Mouse (Mus musculus) midbrain, embryonic 10.5 days (tissue): ENCODE data around the gene Aprt. TPM values are rescaled to one million over a fixed set of nuclear protein-coding genes. Genes with fewer than 3 reads are reported as not detected.

Experiments used
- DNase-seq: peaks from one replicate; pipeline ENCODE4 v3.0.0-alpha.2; 2017; ENCODE audit warnings: low spot score
- H3K27ac ChIP-seq: fragments of 300-500 bp; sonication (generic); replicated peaks from 2 replicates; pipeline ENCODE4 v1.5.1; 2016; ENCODE audit warnings: mild to moderate bottlenecking
- H3K27me3 ChIP-seq: fragments of 300-500 bp; sonication (generic); 2 replicates; pipeline ENCODE4 v1.6.1; 2016; ENCODE audit warnings: low read depth, mild to moderate bottlenecking; ENCODE audit not compliant: poor library complexity, severe bottlenecking
- H3K36me3 ChIP-seq: fragments of 300-500 bp; sonication (generic); 2 replicates; pipeline ENCODE4 v1.6.1; 2016; ENCODE audit warnings: mild to moderate bottlenecking, moderate library complexity
- H3K4me1 ChIP-seq: fragments of 300-500 bp; sonication (generic); 2 replicates; pipeline ENCODE4 v1.6.1; 2016
- H3K4me3 ChIP-seq: fragments of 300-500 bp; sonication (generic); 2 replicates; pipeline ENCODE4 v1.5.1; 2016; ENCODE audit warnings: mild to moderate bottlenecking, moderate library complexity
- H3K9me3 ChIP-seq: fragments of 300-500 bp; sonication (generic); replicated peaks from 2 replicates; pipeline ENCODE4 v1.6.1; 2016; ENCODE audit warnings: mild to moderate bottlenecking
- WGBS: fragments of 180-500 bp; shearing (Covaris S2); methylation state at CpG from one replicate; pipeline ENCODE4 v1.1.7; 2016; 5-methylcytosine and 5-hydroxymethylcytosine counted together
- polyA plus RNA-seq: library from polyadenylated mRNA; unstranded; fragments of >200 nt; fragmentation: Nextera tagmentation; extraction: Ambion mirVana; gene quantifications from 2 replicates; pipeline ENCODE4 v1.2.1, GENCODE M21; 2016

Gene Aprt
- polyA plus RNA-seq, 1 experiment from 2014 or later, result 278 TPM

GRCm38 (mm10) chr8:122569329-122569728 is 7.4 kb downstream of the Aprt start:
- Histone ChIP-seq H3K27ac (peak overlapping the region; percentile 97), H3K4me3 (peak overlapping the region; percentile 95), H3K9me3 (no peaks in the 10 kb centered on the region), H3K4me1 (peaks cover 74% of the 10 kb centered on the region), H3K36me3 (peaks cover 59% of the 10 kb centered on the region), H3K27me3 (no peaks in the 10 kb centered on the region)
- no peak for DNase-seq
- WGBS, result 75% methylated on average over 9 of the region's 9 CpGs

- peak overlapping the region; percentile 97 for H3K27ac ChIP-seq
Measured at GRCm38 (mm10) chr8:122568881-122569309, 7.8 kb downstream of the Aprt start.

GRCm38 (mm10) chr8:122568109-122568504 is 8.6 kb downstream of the Aprt start:
- H3K4me1 ChIP-seq, result peaks cover 62% of the 10 kb centered on the region
- peak overlapping the region; percentile 95 for H3K4me3 ChIP-seq
- peaks cover 47% of the 10 kb centered on the region for H3K36me3 ChIP-seq
- DNase-seq, result no peak
- H3K27me3 ChIP-seq, result no peaks in the 10 kb centered on the region
- peak overlapping the region; percentile 97 for H3K27ac ChIP-seq
- WGBS, result under 1% methylated on average over 34 of the region's 34 CpGs
- H3K9me3 ChIP-seq, result no peaks in the 10 kb centered on the region

More at GRCm38 (mm10) chr8:122568881-122569309, 7.8 kb downstream of the Aprt start:
- peak overlapping the region; percentile 95 for H3K4me3 ChIP-seq
- DNase-seq, result peak; percentile 34
- peaks cover 70% of the 10 kb centered on the region for H3K4me1 ChIP-seq
- no peaks in the 10 kb centered on the region for H3K9me3 ChIP-seq
- H3K27me3 ChIP-seq, result no peaks in the 10 kb centered on the region
- WGBS, result 11% methylated on average over 10 of the region's 10 CpGs
- H3K36me3 ChIP-seq, result peaks cover 55% of the 10 kb centered on the region

GRCm38 (mm10) chr8:122567361-122568108 is 9.2 kb downstream of the Aprt start, which contains the start of gene Cdt1:
Gene Cdt1 (plus strand): TSS chr8:122568015.
- peaks cover 41% of the 10 kb centered on the region for H3K36me3 ChIP-seq
- WGBS, result under 1% methylated on average over 62 of the region's 62 CpGs
- peak within 1 kb of the TSS; percentile 97 for H3K27ac ChIP-seq
- H3K27me3 ChIP-seq, result no peaks in the 10 kb centered on the region
- peak within 1 kb of the TSS; percentile 95 for H3K4me3 ChIP-seq
- peaks cover 56% of the 10 kb centered on the region for H3K4me1 ChIP-seq
- no peaks in the 10 kb centered on the region for H3K9me3 ChIP-seq
- peak; percentile 98 for DNase-seq

- 38% methylated on average over 6 of the region's 6 CpGs for WGBS
- Histone ChIP-seq H3K36me3 (peaks cover 33% of the 10 kb centered on the region), H3K4me1 (peaks cover 48% of the 10 kb centered on the region), H3K4me3 (peak overlapping the region; percentile 95), H3K9me3 (no peaks in the 10 kb centered on the region), H3K27ac (peak overlapping the region; percentile 97), H3K27me3 (no peaks in the 10 kb centered on the region)
- peak; percentile 57 for DNase-seq
Measured at GRCm38 (mm10) chr8:122566766-122567165, 9.9 kb downstream of the Aprt start.

- no peak for DNase-seq
- Histone ChIP-seq H3K4me1 (peaks cover 29% of the 10 kb centered on the region), H3K4me3 (no peak overlapping the region), H3K9me3 (no peaks in the 10 kb centered on the region), H3K27me3 (no peaks in the 10 kb centered on the region), H3K36me3 (peaks cover 12% of the 10 kb centered on the region), H3K27ac (no peak overlapping the region)
- 88% methylated on average over 25 of the region's 25 CpGs for WGBS
Measured at GRCm38 (mm10) chr8:122564363-122565352, 12.1 kb downstream of the Aprt start.

- WGBS, result 85% methylated on average over 5 of the region's 5 CpGs
- peaks cover 24% of the 10 kb centered on the region for H3K4me1 ChIP-seq
- no peaks in the 10 kb centered on the region for H3K9me3 ChIP-seq
- H3K4me3 ChIP-seq, result no peak overlapping the region
- H3K27ac ChIP-seq, result no peak overlapping the region
- no peak for DNase-seq
- no peaks in the 10 kb centered on the region for H3K27me3 ChIP-seq
- peaks cover 3% of the 10 kb centered on the region; the same call in 1 of the 2 replicates for H3K36me3 ChIP-seq
Measured at GRCm38 (mm10) chr8:122561199-122561598, 15.5 kb downstream of the Aprt start.

- 0 out of 2 replicates have a peak overlapping the region, but pooled peaks have one; percentile 46 for H3K27ac ChIP-seq
- WGBS, result 16% methylated on average over 12 of the region's 12 CpGs
- peaks cover 24% of the 10 kb centered on the region for H3K4me1 ChIP-seq
- DNase-seq, result peak; percentile 49
- no peaks in the 10 kb centered on the region for H3K36me3 ChIP-seq
- H3K27me3 ChIP-seq, result no peaks in the 10 kb centered on the region
- no peaks in the 10 kb centered on the region for H3K9me3 ChIP-seq
- no peak overlapping the region for H3K4me3 ChIP-seq
Measured at GRCm38 (mm10) chr8:122558671-122559349, 17.9 kb downstream of the Aprt start.

GRCm38 (mm10) chr8:122557248-122558038 is 19.3 kb downstream of the Aprt start:
- no peaks in the 10 kb centered on the region for H3K36me3 ChIP-seq
- H3K27ac ChIP-seq, result peak overlapping the region; percentile 65
- DNase-seq, result no peak
- 59% methylated on average over 10 of the region's 10 CpGs for WGBS
- H3K27me3 ChIP-seq, result no peaks in the 10 kb centered on the region
- no peak overlapping the region for H3K4me3 ChIP-seq
- H3K9me3 ChIP-seq, result no peaks in the 10 kb centered on the region
- peaks cover 24% of the 10 kb centered on the region for H3K4me1 ChIP-seq

GRCm38 (mm10) chr8:122556030-122557009 is 20.4 kb downstream of the Aprt start:
- 71% methylated on average over 12 of the region's 12 CpGs for WGBS
- Histone ChIP-seq H3K4me1 (peaks cover 27% of the 10 kb centered on the region), H3K27me3 (peaks cover 10% of the 10 kb centered on the region), H3K36me3 (no peaks in the 10 kb centered on the region), H3K4me3 (no peak overlapping the region), H3K9me3 (no peaks in the 10 kb centered on the region), H3K27ac (peak overlapping the region; percentile 46)
- DNase-seq, result no peak

GRCm38 (mm10) chr8:122554786-122555185 is 21.9 kb downstream of the Aprt start:
- Histone ChIP-seq H3K9me3 (no peaks in the 10 kb centered on the region), H3K27me3 (peaks cover 25% of the 10 kb centered on the region), H3K4me1 (peaks cover 42% of the 10 kb centered on the region), H3K36me3 (no peaks in the 10 kb centered on the region), H3K27ac (no peak overlapping the region), H3K4me3 (no peak overlapping the region)
- 90% methylated on average over 6 of the region's 6 CpGs for WGBS
- DNase-seq, result no peak
